Mouse (Mus musculus) G1E (cell line): ENCODE data around the gene Brf1. TPM values are rescaled to one million over a fixed set of nuclear protein-coding genes. Genes with fewer than 3 reads are reported as not detected.

Experiments used
- ATAC-seq: 2 replicates; pipeline ENCODE4 v1.8.0; 2016; ENCODE audit warnings: mild to moderate bottlenecking; ENCODE audit not compliant: insufficient number of reproducible peaks, poor library complexity, low FRiP score, severe bottlenecking; ENCODE audit errors: extremely low read depth
- DNase-seq: peaks from one replicate; pipeline ENCODE4 v3.0.0; 2012; ENCODE audit warnings: low spot score
- H3K27me3 ChIP-seq: 2 replicates; pipeline ENCODE4 v1.6.1; 2012; ENCODE audit warnings: mild to moderate bottlenecking, low read length, inconsistent platforms; ENCODE audit not compliant: insufficient read depth
- H3K36me3 ChIP-seq: replicated peaks from 2 replicates; pipeline ENCODE3; 2012; ENCODE audit warnings: mild to moderate bottlenecking, inconsistent platforms
- H3K4me1 ChIP-seq: 2 replicates; pipeline ENCODE4 v1.6.1; 2012; ENCODE audit warnings: low read depth, low read length, inconsistent platforms, mixed read lengths; ENCODE audit not compliant: insufficient read depth
- H3K4me3 ChIP-seq: 2 replicates; pipeline ENCODE4 v1.5.1; 2012; ENCODE audit warnings: low read depth, mild to moderate bottlenecking, inconsistent platforms, low read length, moderate library complexity, mixed read lengths
- H3K9me3 ChIP-seq: replicated peaks from 2 replicates; pipeline ENCODE4 v1.6.1; 2012; ENCODE audit warnings: inconsistent platforms
- CTCF ChIP-seq: IDR thresholded peaks from 2 replicates; pipeline ENCODE4 v1.5.1; 2012; ENCODE audit warnings: low read depth, low read length, inconsistent platforms, mixed read lengths
- GATA1 ChIP-seq: IDR thresholded peaks from 2 replicates; pipeline ENCODE4 v1.6.1; 2012; ENCODE audit warnings: borderline replicate concordance, low read length, inconsistent platforms, mixed read lengths
- GATA2 ChIP-seq: IDR thresholded peaks from 2 replicates; pipeline ENCODE4 v1.6.1; 2012; ENCODE audit warnings: low read depth, low read length, inconsistent platforms, borderline replicate concordance
- POLR2AphosphoS5 ChIP-seq: IDR thresholded peaks from 2 replicates; pipeline ENCODE4 v1.6.1; 2012; ENCODE audit warnings: low read depth, low read length, inconsistent platforms; ENCODE audit not compliant: insufficient replicate concordance
- TAL1 ChIP-seq: conservative IDR thresholded peaks from 2 replicates; pipeline ENCODE4 v1.6.1; 2012; ENCODE audit warnings: low read depth, low read length, inconsistent platforms, mixed read lengths
- polyA plus RNA-seq: library from polyadenylated mRNA; stranded (reverse); fragments of >175 nt; gene quantifications from 2 replicates; pipeline ENCODE4 v1.2.3, GENCODE M21; 2012
- total RNA-seq, 2 experiments: library from RNA; stranded (forward) in 1 of 2; stranded (reverse) in 1 of 2; fragments of 200-1000 nt in 1 of 2; fragments of >200 nt in 1 of 2; fragmentation: Nextera tagmentation in 1 of 2; gene quantifications; 2 replicates each; pipeline ENCODE4 v1.2.3; 2014 to 2017

Gene Brf1
- total and polyA plus RNA-seq, 3 experiments = 46.8 to 95.9 (median 77.1) TPM

- ATAC-seq (0 out of 2 replicates have a peak, but pooled peaks have one; percentile 35), DNase-seq (peak; percentile 65)
- Histone ChIP-seq H3K27me3 (peaks cover 14% of the 10 kb centered on the region; the same call in 1 of the 2 replicates), H3K4me1 (peaks cover 21% of the 10 kb centered on the region), H3K4me3 (no peak overlapping the region), H3K36me3 (peaks cover 4% of the 10 kb centered on the region), H3K9me3 (no peaks in the 10 kb centered on the region)
- no peak for TF ChIP-seq TAL1
- TF ChIP-seq CTCF = 0 out of 2 replicates have a peak, but pooled peaks have one; percentile 14
Measured at GRCm38 (mm10) chr12:112938873-112939565, 61.5 kb downstream of the Brf1 start.

- peaks cover 18% of the 10 kb centered on the region for H3K4me1 ChIP-seq
- TF ChIP-seq TAL1 (no peak), GATA2 (no peak)
- H3K9me3 ChIP-seq = no peaks in the 10 kb centered on the region
- DNase-seq (no peak), ATAC-seq (no peak)
- H3K36me3 ChIP-seq = peaks cover 4% of the 10 kb centered on the region
- H3K27me3 ChIP-seq = peaks cover 20% of the 10 kb centered on the region; the same call in 1 of the 2 replicates
- H3K4me3 ChIP-seq = no peak overlapping the region
Measured at GRCm38 (mm10) chr12:112938366-112938765, 62.1 kb downstream of the Brf1 start.

- H3K4me3 ChIP-seq = no peak overlapping the region
- TF ChIP-seq TAL1 (no peak), CTCF (no peak), POLR2AphosphoS5 (no peak), GATA2 (no peak), GATA1 (no peak)
- H3K9me3 ChIP-seq = no peaks in the 10 kb centered on the region
- peaks cover 18% of the 10 kb centered on the region for H3K4me1 ChIP-seq
- DNase-seq = no peak
- H3K27me3 ChIP-seq = peaks cover 20% of the 10 kb centered on the region; the same call in 1 of the 2 replicates
- peaks cover 4% of the 10 kb centered on the region for H3K36me3 ChIP-seq
- ATAC-seq = no peak
Measured at GRCm38 (mm10) chr12:112937906-112938305, 62.6 kb downstream of the Brf1 start.

GRCm38 (mm10) chr12:112932647-112933046 lies 67.9 kb downstream of the Brf1 start:
- Histone ChIP-seq H3K27me3 (peaks cover 43% of the 10 kb centered on the region), H3K4me1 (no peaks in the 10 kb centered on the region), H3K36me3 (no peaks in the 10 kb centered on the region), H3K9me3 (peaks cover 21% of the 10 kb centered on the region), H3K4me3 (no peak overlapping the region)
- DNase-seq (no peak), ATAC-seq (no peak)
- TF ChIP-seq TAL1 (no peak), POLR2AphosphoS5 (no peak), GATA2 (no peak), CTCF (no peak), GATA1 (no peak)

- DNase-seq (no peak), ATAC-seq (no peak)
- peak within 1 kb of the TSS; percentile 45; the same call in 1 of the 2 replicates for H3K4me3 ChIP-seq
- no peaks in the 10 kb centered on the region for H3K36me3 ChIP-seq
- peaks cover 46% of the 10 kb centered on the region for H3K27me3 ChIP-seq
- H3K9me3 ChIP-seq = peaks cover 21% of the 10 kb centered on the region
- no peaks in the 10 kb centered on the region for H3K4me1 ChIP-seq
- no peak for TF ChIP-seq GATA2
Measured at GRCm38 (mm10) chr12:112929562-112930352, 70.7 kb downstream of the Brf1 start, which contains the start of gene Jag2. Gene Jag2, minus strand, starts transcription at chr12:112929776.

GRCm38 (mm10) chr12:112928401-112929241 lies 71.9 kb downstream of the Brf1 start:
- Histone ChIP-seq H3K36me3 (no peaks in the 10 kb centered on the region), H3K4me3 (peak overlapping the region; percentile 45; the same call in 1 of the 2 replicates), H3K27me3 (peaks cover 43% of the 10 kb centered on the region), H3K9me3 (peaks cover 21% of the 10 kb centered on the region), H3K4me1 (no peaks in the 10 kb centered on the region)
- DNase-seq = no peak
- no peak for ATAC-seq
- no peak for TF ChIP-seq CTCF
